Mouse (Mus musculus) layer of hippocampus, postnatal 14 days (tissue): ENCODE measurements at regions not wholly inside any gene's neighbourhood (a gene's known extent, or its start where the extent isn't known, plus 50 kb on each side); places are given as distances from the start of the nearest gene placed in this dataset.
"Not testable (repeated sequence)": the region's sequence is repeated elsewhere in the genome, so short reads cannot be mapped to it uniquely, and the experiment has no call there.

Experiments used
- DNase-seq, 2 experiments: peaks; one replicate each; pipeline ENCODE4 v3.0.0; 2021 to 2022; ENCODE audit warnings: low spot score in 2 of 2, mixed read lengths in 1 of 2

GRCm38 (mm10) chr4:69677315-69677714 lies 723.1 kb upstream of the Brinp1 start:
- DNase-seq: no peak

GRCm38 (mm10) chr4:69673456-69673855 lies 719.3 kb upstream of the Brinp1 start:
- DNase-seq: no peak

DNA sequence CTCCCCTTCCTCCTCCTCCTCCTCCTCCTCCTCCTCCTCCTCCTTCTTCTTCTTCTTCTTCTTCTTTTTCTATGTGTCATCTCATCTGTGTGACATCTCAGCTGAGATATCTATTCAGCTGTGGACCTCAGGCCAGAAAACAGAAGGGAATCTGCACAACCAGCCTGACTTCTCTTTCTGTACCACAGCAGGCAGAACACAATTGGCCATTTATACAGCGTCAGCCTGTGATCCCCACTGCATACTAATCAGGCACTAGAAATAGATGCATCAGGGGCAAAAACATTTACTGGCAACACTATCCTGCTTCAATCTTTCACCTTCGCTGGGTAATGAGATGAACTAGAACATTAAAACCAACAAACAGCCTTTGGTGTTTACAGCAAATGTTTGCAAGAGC lies 674.7 kb upstream of the Brinp1 start:
- DNase-seq: peak in 1 of 2 experiments; percentile 35

DNA sequence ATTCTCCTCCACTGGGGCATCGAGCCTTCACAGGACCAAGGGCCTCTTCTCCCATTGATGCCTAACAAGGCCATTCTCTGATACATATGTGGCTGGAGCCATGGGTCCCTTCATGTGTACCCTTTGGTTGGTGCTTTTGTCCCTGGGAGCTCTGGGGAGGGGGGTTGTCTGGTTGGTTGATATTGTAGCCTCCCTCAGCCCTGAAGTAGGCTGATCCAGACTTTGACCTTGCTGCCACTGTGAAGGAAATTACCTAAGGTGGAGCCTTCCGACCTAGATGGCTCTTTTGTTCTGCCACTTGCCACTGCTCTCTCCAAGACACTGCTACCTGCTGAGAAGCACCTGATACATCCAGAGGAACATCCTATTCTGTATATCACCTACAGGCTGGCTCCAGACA lies 672.2 kb upstream of the Brinp1 start:
- not testable (repeated sequence) for DNase-seq

GRCm38 (mm10) chr4:69625831-69626230 lies 671.6 kb upstream of the Brinp1 start:
- no peak for DNase-seq

GRCm38 (mm10) chr4:69621058-69621609 lies 666.9 kb upstream of the Brinp1 start:
- DNase-seq: no peak

DNA sequence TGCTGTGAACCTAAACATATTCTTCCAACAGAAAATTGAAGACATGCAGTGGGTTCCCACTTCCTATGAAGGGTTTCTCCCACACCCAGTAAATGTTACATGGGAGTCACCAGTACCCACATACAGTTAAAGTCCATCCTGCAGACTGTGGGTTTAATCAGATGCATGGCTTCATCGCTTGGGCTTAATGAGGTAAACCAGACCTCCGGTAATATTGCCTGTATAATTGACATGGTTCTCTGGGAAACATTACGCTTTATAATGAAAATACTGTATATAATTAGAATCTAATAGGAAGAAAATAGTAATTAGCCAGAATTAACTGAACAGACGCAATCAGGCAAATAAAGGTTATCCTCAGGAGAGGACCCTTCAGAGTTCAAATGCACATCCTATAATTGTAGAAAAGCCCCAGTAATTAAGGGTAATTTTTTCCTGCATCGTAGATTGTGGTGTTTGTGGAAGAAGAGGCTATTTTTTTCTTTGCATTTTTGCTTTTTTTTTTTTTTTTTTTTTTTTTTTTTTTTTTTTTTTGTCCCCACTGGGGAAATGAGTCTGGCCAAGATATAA lies 664.0 kb upstream of the Brinp1 start:
- DNase-seq: no peak

- no peak for DNase-seq
Observed at GRCm38 (mm10) chr4:69614901-69615300, 660.7 kb upstream of the Brinp1 start.

DNA sequence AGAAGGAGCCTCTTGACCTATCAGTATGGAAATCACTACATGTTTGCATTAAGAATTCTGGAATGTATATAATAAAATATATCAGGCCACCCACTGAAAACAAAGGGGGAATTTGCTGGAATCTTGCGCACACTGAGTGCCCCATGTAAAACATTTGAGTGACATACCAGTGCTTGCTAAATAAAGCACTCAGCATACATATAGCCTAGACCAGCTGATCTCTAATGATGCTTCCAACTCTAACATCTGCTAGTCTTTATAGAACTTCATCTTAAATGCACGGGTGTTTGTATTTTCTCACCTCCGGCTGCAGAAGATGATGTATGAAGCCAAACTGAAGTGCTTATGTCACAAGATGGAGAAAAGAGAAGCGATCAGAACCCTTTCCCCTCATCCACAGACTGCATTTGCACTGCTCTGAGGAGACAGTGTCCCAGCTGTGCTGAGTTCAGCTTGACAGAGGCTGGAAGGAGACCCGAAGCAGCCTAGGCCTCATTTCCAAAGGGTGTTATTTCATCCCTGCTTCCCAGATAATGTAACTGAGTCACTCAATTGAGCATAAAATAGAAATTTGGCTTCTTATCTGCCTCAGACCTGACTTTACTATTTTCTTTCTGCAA lies 657.6 kb upstream of the Brinp1 start:
- no peak for DNase-seq

DNA sequence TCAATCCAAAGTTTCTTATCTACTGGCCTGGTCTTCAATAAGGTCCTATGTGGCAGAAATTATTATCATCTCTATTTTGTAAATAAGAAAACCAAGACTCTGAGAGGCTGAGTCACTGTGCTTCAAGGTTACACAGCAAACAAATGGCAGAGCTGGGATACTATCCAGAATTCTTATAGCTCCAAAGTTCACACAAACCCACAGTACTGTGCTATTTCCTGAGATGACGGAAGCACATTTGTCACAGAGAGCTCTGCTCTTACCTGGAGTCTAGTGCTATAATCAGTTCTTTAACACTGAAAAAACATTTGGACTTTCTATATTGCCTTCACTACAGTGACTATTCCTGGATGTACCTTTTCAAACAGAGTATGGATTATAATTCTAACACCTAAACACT lies 654.7 kb upstream of the Brinp1 start:
- no peak for DNase-seq

GRCm38 (mm10) chr4:69596992-69597541 lies 642.9 kb upstream of the Brinp1 start:
- DNase-seq: no peak

DNA sequence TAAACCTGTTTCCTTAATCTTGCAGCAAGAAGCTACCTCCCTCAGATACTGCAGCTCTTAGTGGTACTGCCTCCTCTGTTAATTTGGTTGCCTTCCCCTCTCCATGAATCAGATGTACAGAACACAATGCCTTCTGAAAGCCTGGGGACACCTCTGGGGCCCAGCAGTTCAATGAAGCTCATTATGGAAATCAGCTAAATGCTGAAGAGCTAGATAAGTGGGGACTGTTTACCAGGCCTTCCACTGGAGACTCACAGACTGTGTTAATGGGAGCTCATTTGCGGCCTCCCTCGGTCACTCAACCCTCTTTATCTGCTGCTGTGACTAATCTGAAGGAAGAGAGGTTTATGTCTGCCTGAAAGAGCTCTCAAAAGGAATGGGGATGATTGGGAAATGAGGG lies 639.8 kb upstream of the Brinp1 start:
- DNase-seq: no peak

DNA sequence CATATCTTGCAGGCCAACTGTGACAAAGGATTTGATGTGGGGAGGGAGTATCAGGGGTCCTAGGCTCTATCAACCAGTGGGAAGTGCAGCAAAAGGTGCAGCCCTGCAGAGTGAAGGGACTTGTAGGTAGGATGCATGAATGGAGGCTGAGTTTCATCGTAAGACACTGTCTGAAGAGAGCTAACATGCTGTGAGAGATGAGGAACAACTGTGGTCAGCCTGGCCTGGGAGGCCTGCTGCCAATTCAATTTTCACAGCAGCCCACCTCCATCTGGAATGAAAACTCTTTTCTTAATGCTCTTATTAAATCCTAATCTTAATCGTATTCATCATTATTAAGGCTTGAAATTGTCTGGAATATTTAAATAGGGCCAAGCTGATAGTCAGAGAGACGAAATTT lies 622.1 kb upstream of the Brinp1 start:
- no peak for DNase-seq

DNA sequence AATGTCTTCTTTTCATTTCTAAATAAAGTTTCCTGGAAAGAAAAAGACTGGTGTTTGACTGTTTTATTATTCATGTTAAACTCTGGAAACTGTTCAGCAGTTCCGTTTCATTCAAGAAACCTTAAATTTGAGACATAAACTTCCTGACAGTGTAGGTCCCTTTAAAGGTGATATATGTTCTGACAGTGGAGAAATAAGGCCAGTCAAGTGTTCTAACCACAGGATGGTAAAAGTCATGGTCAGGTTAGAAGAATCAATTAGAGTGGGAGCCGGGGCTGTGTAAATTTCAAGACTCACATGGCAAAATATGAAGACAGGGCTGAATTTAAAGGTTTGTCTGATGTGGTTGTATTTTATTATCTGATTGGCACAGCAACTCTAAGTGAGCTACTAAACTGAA lies 593.9 kb upstream of the Brinp1 start:
- no peak for DNase-seq

GRCm38 (mm10) chr4:69538172-69538908 lies 584.1 kb upstream of the Brinp1 start:
- peak; percentile 46 to 77 for DNase-seq

DNA sequence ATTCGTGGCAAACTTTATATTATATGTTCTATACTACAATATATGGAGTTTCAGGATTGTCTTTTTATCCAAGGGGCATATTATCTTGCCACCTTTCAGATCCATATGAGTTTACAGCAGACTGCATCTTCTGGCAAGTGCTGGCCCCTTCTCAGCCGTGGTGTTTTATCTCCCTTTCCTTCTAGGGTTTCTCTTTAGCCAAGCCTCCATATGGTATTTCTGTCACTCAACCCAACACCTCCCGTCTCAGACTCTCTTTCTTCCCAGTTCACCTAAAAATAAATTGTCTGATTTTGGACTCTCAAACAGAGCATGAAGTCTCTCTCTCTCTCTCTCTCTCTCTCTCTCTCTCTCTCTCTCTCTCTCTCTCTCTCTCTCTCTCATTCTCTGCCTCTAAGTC lies 578.9 kb upstream of the Brinp1 start:
- no peak for DNase-seq

GRCm38 (mm10) chr4:69523112-69523511 lies 568.9 kb upstream of the Brinp1 start:
- no peak for DNase-seq

- no peak for DNase-seq
Observed at GRCm38 (mm10) chr4:69508281-69508680, 554.1 kb upstream of the Brinp1 start.

DNA sequence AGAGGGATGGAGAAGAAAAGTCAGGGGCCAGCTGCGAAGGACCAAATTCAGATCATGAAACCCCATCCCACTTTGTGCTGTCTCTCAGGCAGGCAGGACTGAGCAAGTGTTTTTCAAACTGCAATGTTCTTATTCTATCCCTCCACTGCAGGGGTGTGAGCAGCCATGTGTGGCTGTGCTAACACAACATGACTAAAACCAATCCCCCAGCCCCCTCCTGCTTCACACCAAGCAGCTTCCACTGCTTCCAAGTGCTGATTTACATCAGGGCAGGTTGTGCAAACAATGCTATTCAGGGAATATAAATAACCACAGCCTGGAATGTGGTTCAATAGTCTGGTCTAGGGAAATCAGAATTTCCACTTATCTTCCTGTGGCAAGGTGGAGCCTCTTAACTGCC lies 517.0 kb upstream of the Brinp1 start:
- DNase-seq: no peak

- DNase-seq: no peak
Observed at GRCm38 (mm10) chr4:69459990-69460389, 505.8 kb upstream of the Brinp1 start.

DNA sequence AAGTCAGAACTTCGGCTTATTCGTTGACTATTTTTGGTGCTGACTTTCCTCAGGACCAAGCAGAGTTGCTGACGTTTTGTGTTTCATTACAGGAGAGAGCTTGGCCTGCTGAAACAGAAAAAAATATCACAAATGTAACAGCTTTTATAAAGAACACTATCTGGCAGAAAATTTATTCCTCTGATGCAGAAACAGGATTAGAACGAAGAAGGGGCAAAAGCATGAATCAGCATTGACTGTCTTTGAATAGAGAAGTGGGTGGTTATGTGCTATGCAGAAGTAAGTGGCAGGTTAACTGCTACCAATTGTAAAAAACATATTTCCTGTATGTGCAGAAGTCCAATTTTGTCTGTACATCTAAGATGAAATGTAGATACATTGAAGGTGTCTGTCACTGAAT lies 502.2 kb upstream of the Brinp1 start:
- DNase-seq: no peak

- DNase-seq: no peak
Observed at GRCm38 (mm10) chr4:69446161-69446560, 492.0 kb upstream of the Brinp1 start.
